10 mouse cellular contexts compared by ENCODE assay signal in genomic region chr6:114131122-114131872, GRCm38 (mm10). TPM values are rescaled to one million over a fixed set of nuclear protein-coding genes. Genes with fewer than 3 reads are reported as not detected.
DNase-seq lines count a peak whose midpoint lies in the region; ATAC-seq and TF ChIP-seq lines count a peak whose summit lies in the region.
"Had no signal": no experiment of that assay in that cellular context is flagged by ENCODE, and none has a peak within 500 bp of the region (broad histone marks: within the 10 kb centered on the region; RNA-seq: fewer than 3 reads in every experiment).

Gene Slc6a11, plus strand, starts transcription at chr6:114131241.

- 3% methylated on average over 72 of the region's 76 CpGs for WGBS in cerebellum, adult 2 months
- WGBS in lung, embryonic 15.5 days, result 3% methylated on average over 70 of the region's 76 CpGs
- 3% methylated on average over 60 of the region's 76 CpGs for WGBS in hindbrain, embryonic 12.5 days
- WGBS in liver, embryonic 15.5 days (ENCODE audit: insufficient replicate concordance), result 6% methylated on average over 76 of the region's 76 CpGs

- peak within 1 kb of the TSS; percentile 39 for H3K4me3 ChIP-seq in cerebellum, adult 2 months (replicated peaks; ENCODE audit: insufficient read depth, low read depth, low read length)
- H3K4me3 ChIP-seq in lung, embryonic 15.5 days, result peak within 1 kb of the TSS; percentile 36
- peak within 1 kb of the TSS; percentile 45 for H3K4me3 ChIP-seq in hindbrain, embryonic 12.5 days
- H3K4me3 ChIP-seq in liver, embryonic 15.5 days (replicated peaks), result no peak within 1 kb of the TSS
- H3K4me3 ChIP-seq: myocyte had no signal

- no peak for TF ChIP-seq POLR2A in cerebellum, adult 2 months (IDR thresholded peaks at IDR 0.05; ENCODE audit: borderline replicate concordance, insufficient read depth, low read length)

- peak; percentile 38 to 46 for DNase-seq in cerebellum, adult 2 months
- no peak for DNase-seq in cerebellum, adult 9-10 months
- DNase-seq in lung, postnatal 14 days, result no peak
- peak; percentile 44 for DNase-seq in testis, postnatal 10 days (ENCODE audit: low spot score)
- no peak for DNase-seq in gastrocnemius, adult 18-20 months (ENCODE audit: low spot score)

- H3K36me3 ChIP-seq in lung, embryonic 15.5 days, result no peaks in the 10 kb centered on the region
- H3K36me3 ChIP-seq in hindbrain, embryonic 12.5 days, result no peaks in the 10 kb centered on the region
- H3K36me3 ChIP-seq in liver, embryonic 15.5 days (replicated peaks), result no peaks in the 10 kb centered on the region

- no peak for TF ChIP-seq CTCF in cerebellum, adult 2 months (IDR thresholded peaks at IDR 0.05; ENCODE audit: borderline replicate concordance, insufficient read depth, low read depth, low read length)

- no peak within 1 kb of the TSS for H3K9ac ChIP-seq in lung, embryonic 15.5 days
- H3K9ac ChIP-seq in hindbrain, embryonic 12.5 days, result peak within 1 kb of the TSS; percentile 61
- no peak within 1 kb of the TSS for H3K9ac ChIP-seq in liver, embryonic 15.5 days

- ATAC-seq in lung, embryonic 15.5 days (ENCODE audit: borderline replicate concordance, extremely low read depth, low FRiP score, low TSS enrichment), result no peak
- ATAC-seq in hindbrain, embryonic 12.5 days (ENCODE audit: low FRiP score), result peak; percentile 57; the same call in 1 of the 2 replicates
- no peak for ATAC-seq in liver, embryonic 15.5 days (ENCODE audit: insufficient read depth)

- H3K4me2 ChIP-seq in lung, embryonic 15.5 days, result peak within 1 kb of the TSS; percentile 67
- peak within 1 kb of the TSS; percentile 79 for H3K4me2 ChIP-seq in hindbrain, embryonic 12.5 days (replicated peaks)
- H3K4me2 ChIP-seq in liver, embryonic 15.5 days, result peak within 1 kb of the TSS; percentile 27; the same call in 1 of the 2 replicates

- no peak within 1 kb of the TSS for H3K27ac ChIP-seq in cerebellum, adult 2 months (ENCODE audit: insufficient read depth, low read length)
- no peak within 1 kb of the TSS for H3K27ac ChIP-seq in lung, embryonic 15.5 days
- no peak within 1 kb of the TSS for H3K27ac ChIP-seq in hindbrain, embryonic 12.5 days
- H3K27ac ChIP-seq in liver, embryonic 15.5 days (replicated peaks), result no peak within 1 kb of the TSS

- H3K4me1 ChIP-seq in cerebellum, adult 2 months (ENCODE audit: control insufficient read depth, insufficient read depth, low read length), result no peaks in the 10 kb centered on the region
- H3K4me1 ChIP-seq in lung, embryonic 15.5 days, result no peaks in the 10 kb centered on the region
- peaks cover 4% of the 10 kb centered on the region for H3K4me1 ChIP-seq in hindbrain, embryonic 12.5 days
- H3K4me1 ChIP-seq in liver, embryonic 15.5 days (replicated peaks), result no peaks in the 10 kb centered on the region

- no peaks in the 10 kb centered on the region for H3K27me3 ChIP-seq in cerebellum, adult 2 months (ENCODE audit: control insufficient read depth, insufficient read depth, low read length)
- peaks cover 46% of the 10 kb centered on the region for H3K27me3 ChIP-seq in lung, embryonic 15.5 days
- peaks cover 50% of the 10 kb centered on the region for H3K27me3 ChIP-seq in hindbrain, embryonic 12.5 days
- peaks cover 37% of the 10 kb centered on the region for H3K27me3 ChIP-seq in liver, embryonic 15.5 days

- no peaks in the 10 kb centered on the region for H3K9me3 ChIP-seq in lung, embryonic 15.5 days
- no peaks in the 10 kb centered on the region for H3K9me3 ChIP-seq in hindbrain, embryonic 12.5 days (replicated peaks)
- no peaks in the 10 kb centered on the region for H3K9me3 ChIP-seq in liver, embryonic 15.5 days (replicated peaks)

RNA-seq across cellular contexts. Expression of gene Slc6a11, which starts in this region (rescaled TPM):
- polyA plus RNA-seq in cerebellum, adult 2 months (2012; rRNA removed), result 158 and 216 TPM in 2 replicates
- polyA plus RNA-seq in lung, embryonic 15.5 days (2015; fragmentation: Nextera tagmentation; extraction: Ambion mirVana), result 0.09 and 0.10 TPM in 2 replicates
- polyA plus RNA-seq in hindbrain, embryonic 12.5 days (2016; fragmentation: Nextera tagmentation; extraction: Ambion mirVana), result 4.6 and 5.4 TPM in 2 replicates
- polyA plus RNA-seq in liver, embryonic 15.5 days (2015; fragmentation: Nextera tagmentation; extraction: Ambion mirVana), result 0.03 TPM in 1 of 2 replicates, not detected in the other
- total RNA-seq in gastrocnemius, adult 18-20 months (2021), result under 1 TPM; 0.07 to 0.11 TPM
- polyA plus RNA-seq: C2C12, myocyte had no signal

Comparison
In these comparisons a context has a peak if more than half of its experiments do, and no peak if none do; other contexts are left out.
1. RNA of gene Slc6a11 (polyA plus RNA-seq): 158 to 216 TPM in cerebellum, adult 2 months; 4.6 to 5.4 TPM in hindbrain, embryonic 12.5 days, 0.09 to 0.10 TPM in lung, embryonic 15.5 days and 0.03 TPM in liver, embryonic 15.5 days; every median in the first group is over 10 times any median in the second.
2. DNase-seq: peak in cerebellum, adult 2 months (2 of 2) and testis, postnatal 10 days (single experiment); none in cerebellum, adult 9-10 months (single experiment), lung, postnatal 14 days (single experiment) and gastrocnemius, adult 18-20 months (single experiment).
3. H3K4me2 ChIP-seq: peak in every context shown above with its lines; median percentile 79 in hindbrain, embryonic 12.5 days; 67 in lung, embryonic 15.5 days; 27 in liver, embryonic 15.5 days.